Mouse (Mus musculus): ENCODE results near the gene Pdk3.

DNA sequence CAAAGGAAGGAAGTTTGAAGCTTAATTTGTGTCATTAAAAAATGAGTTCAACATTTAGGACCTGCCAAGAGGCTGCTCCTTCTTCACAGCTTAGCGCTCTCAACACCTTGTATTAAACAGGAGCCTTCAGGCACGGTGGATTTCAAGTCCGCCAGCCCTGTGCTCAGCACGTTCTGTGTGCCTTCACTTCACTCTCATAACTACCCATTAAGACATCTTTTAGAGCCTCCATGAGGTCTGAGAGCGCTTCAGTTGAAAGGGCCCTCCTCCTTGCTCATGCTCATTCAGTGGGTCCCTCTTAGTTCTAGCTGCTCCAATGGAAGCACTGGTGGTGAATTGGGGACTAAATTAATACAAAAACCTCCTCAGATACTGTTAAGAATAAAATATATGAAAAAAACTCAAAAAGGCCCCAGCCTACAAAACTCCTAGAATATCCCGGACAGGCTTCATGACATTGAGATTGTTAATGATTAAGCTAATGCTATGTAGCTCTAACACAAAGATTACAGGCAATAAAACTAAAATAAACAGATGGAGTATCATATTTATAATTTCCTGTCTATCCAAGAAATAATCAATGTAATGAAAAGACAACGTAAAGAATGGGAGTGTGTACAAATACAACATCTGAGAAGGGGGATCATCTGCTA lies 45.1 kb upstream of the Pdk3 start:
- no peak for TF ChIP-seq CTCF (conservative IDR thresholded peaks at IDR 0.05; ENCODE audit: insufficient read depth, insufficient read length, low read depth, low read length)
- TF ChIP-seq POLR2A (IDR thresholded peaks at IDR 0.05; ENCODE audit: low read depth, low read length) = no peak
